Mouse (Mus musculus): ENCODE results near the gene Slc38a6. TPM values are rescaled to one million over a fixed set of nuclear protein-coding genes. Genes with fewer than 3 reads are reported as not detected.

Gene Slc38a6
- 43.7 TPM for total RNA-seq (2023)

GRCm38 (mm10) chr12:73286287-73287092, at the start of gene Slc38a6, which contains the start of gene Trmt5:
Gene Slc38a6, plus strand, starts transcription at chr12:73286779.
Gene Trmt5, minus strand, starts transcription at chr12:73286710.

Other genes starting within 250 kb of the Slc38a6 start
- gene Six1, start 232.9 kb upstream of the Slc38a6 start, total RNA-seq (2023), result 0.94 TPM
- 1.2 TPM for gene Six4, start 173.3 kb upstream of the Slc38a6 start, total RNA-seq (2023)
- 25.3 TPM for gene Mnat1, start 163.1 kb upstream of the Slc38a6 start, total RNA-seq (2023)
- gene Trmt5, start 69 bp upstream of the Slc38a6 start, total RNA-seq (2023), result 30.9 TPM